Mouse (Mus musculus): ENCODE measurements around the gene Ddx18. TPM values are rescaled to one million over a fixed set of nuclear protein-coding genes. Genes with fewer than 3 reads are reported as not detected.

Gene Ddx18
- total and polyA plus RNA-seq, 2 experiments from 2014 or later, result 30.6 to 40.0 TPM

DNA sequence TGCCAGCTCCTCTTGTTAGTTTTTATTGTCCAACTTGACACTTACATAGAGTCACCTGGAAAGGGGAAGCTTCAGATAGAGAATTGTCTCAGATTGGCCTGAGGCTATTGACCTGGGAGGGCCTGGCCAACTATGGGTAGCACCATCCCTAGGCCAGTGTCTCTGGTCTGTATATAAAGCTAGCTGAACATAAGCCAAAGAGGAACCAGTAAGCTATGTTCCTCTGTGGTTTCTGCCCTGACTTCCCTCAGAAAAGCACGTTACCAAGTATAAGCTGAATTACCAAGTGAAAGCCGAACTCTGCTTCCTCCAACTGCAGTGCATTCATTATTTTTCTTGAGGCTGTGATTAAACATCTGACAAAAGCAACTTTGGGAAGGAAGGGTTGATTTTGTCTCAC lies 59.1 kb downstream of the Ddx18 start:
- Histone ChIP-seq H3K4me3 (ENCODE audit: low read depth, low read length) (no peak overlapping the region), H3K36me3 (ENCODE audit: insufficient read depth) (peaks cover 7% of the 10 kb centered on the region; the same call in 1 of the 2 replicates), H3K9me3 (ENCODE audit: low read length) (no peaks in the 10 kb centered on the region), H3K27ac (ENCODE audit: low read depth, low read length) (no peak overlapping the region), H3K27me3 (ENCODE audit: insufficient read depth, low read length) (no peaks in the 10 kb centered on the region), H3K9ac (no peak overlapping the region), H3K4me1 (ENCODE audit: insufficient read depth) (no peaks in the 10 kb centered on the region), H3K4me2 (ENCODE audit: low read depth) (no peak overlapping the region)
- ATAC-seq (no peak), DNase-seq (no peak)
- WGBS, result 92% methylated on average over 2 of the region's 2 CpGs
- no peak for TF ChIP-seq CTCF (IDR thresholded peaks at IDR 0.05; ENCODE audit: low read depth)

Other genes with a start within 250 kb of the Ddx18 start
- gene Insig2, start 235.4 kb downstream of the Ddx18 start, total RNA-seq (2014; rRNA removed), result 19.5 and 35.1 TPM in 2 replicates
- gene Insig2, start 235.4 kb downstream of the Ddx18 start, polyA plus RNA-seq (2015; fragmentation: Nextera tagmentation; extraction: Ambion mirVana), result 28.4 and 39.1 TPM in 2 replicates
- 13.5 and 14.6 TPM in 2 replicates for gene Ccdc93, start 136.9 kb downstream of the Ddx18 start, total RNA-seq (2014; rRNA removed)
- 3.8 and 6.7 TPM in 2 replicates for gene Ccdc93, start 136.9 kb downstream of the Ddx18 start, polyA plus RNA-seq (2015; fragmentation: Nextera tagmentation; extraction: Ambion mirVana)
- 1.4 and 2.2 TPM in 2 replicates for gene Htr5b, start 39.5 kb downstream of the Ddx18 start, total RNA-seq (2014; rRNA removed)
- gene Htr5b, start 39.5 kb downstream of the Ddx18 start, polyA plus RNA-seq (2015; fragmentation: Nextera tagmentation; extraction: Ambion mirVana), result 1.9 and 3.5 TPM in 2 replicates

Data from forebrain, postnatal 0 days (tissue).